Mouse (Mus musculus) kidney, postnatal 0 days (tissue): ENCODE measurements at regions not wholly inside any gene's neighbourhood (a gene's known extent, or its start where the extent isn't known, plus 50 kb on each side); places are given as distances from the start of the nearest gene placed in this dataset.
"Not testable (repeated sequence)": the region's sequence is repeated elsewhere in the genome, so short reads cannot be mapped to it uniquely, and the experiment has no call there.

Source experiments
- ATAC-seq: fragments of 200-750 bp; cut with Nextera tagmentation; replicated peaks from 2 replicates; pipeline ENCODE4 v1.8.0; 2017; ENCODE audit warnings: low read depth, moderate number of reproducible peaks, moderate TSS enrichment, moderate library complexity; ENCODE audit not compliant: low FRiP score
- DNase-seq: peaks from one replicate; pipeline ENCODE4 v3.0.0-alpha.2; 2016; ENCODE audit warnings: low spot score
- H3K27ac ChIP-seq: fragments of 300-500 bp; sonication (generic); 2 replicates; pipeline ENCODE4 v1.5.1; 2014; ENCODE audit warnings: mild to moderate bottlenecking
- H3K27me3 ChIP-seq: fragments of 300-500 bp; sonication (generic); 2 replicates; pipeline ENCODE4 v1.6.1; 2014; ENCODE audit warnings: low read length, mixed read lengths; ENCODE audit not compliant: insufficient read depth
- H3K36me3 ChIP-seq: fragments of 300-500 bp; sonication (generic); 2 replicates; pipeline ENCODE4 v1.6.1; 2014; ENCODE audit warnings: low read length, mixed read lengths; ENCODE audit not compliant: insufficient read depth
- H3K4me1 ChIP-seq: fragments of 300-500 bp; sonication (generic); replicated peaks from 2 replicates; pipeline ENCODE4 v1.6.1; 2014; ENCODE audit warnings: antibody characterized with exemption, low read length, mixed read lengths; ENCODE audit not compliant: insufficient read depth
- H3K4me2 ChIP-seq: fragments of 300-500 bp; sonication (generic); 2 replicates; pipeline ENCODE4 v1.6.1; 2014; ENCODE audit warnings: mild to moderate bottlenecking, low read length, moderate library complexity, mixed read lengths
- H3K4me3 ChIP-seq: fragments of 300-500 bp; sonication (generic); replicated peaks from 2 replicates; pipeline ENCODE4 v1.5.1; 2014; ENCODE audit warnings: low read depth, low read length
- H3K9ac ChIP-seq: fragments of 300-500 bp; sonication (generic); 2 replicates; pipeline ENCODE4 v1.6.1; 2014; ENCODE audit warnings: low read depth, low read length
- H3K9me3 ChIP-seq: fragments of 300-500 bp; sonication (generic); replicated peaks from 2 replicates; pipeline ENCODE4 v1.6.1; 2016; ENCODE audit warnings: low read length, inconsistent platforms, mixed read lengths
- CTCF ChIP-seq: IDR thresholded peaks from 2 replicates; pipeline ENCODE4 v1.5.1; 2016; ENCODE audit warnings: antibody characterized with exemption, low read depth, mild to moderate bottlenecking, moderate library complexity
- WGBS: fragments of 180-500 bp; shearing (Covaris S2); extraction: QIAGEN DNeasy Blood & Tissue Kit; methylation state at CpG from one replicate; pipeline ENCODE4 v1.1.7; 2014; 5-methylcytosine and 5-hydroxymethylcytosine counted together

DNA sequence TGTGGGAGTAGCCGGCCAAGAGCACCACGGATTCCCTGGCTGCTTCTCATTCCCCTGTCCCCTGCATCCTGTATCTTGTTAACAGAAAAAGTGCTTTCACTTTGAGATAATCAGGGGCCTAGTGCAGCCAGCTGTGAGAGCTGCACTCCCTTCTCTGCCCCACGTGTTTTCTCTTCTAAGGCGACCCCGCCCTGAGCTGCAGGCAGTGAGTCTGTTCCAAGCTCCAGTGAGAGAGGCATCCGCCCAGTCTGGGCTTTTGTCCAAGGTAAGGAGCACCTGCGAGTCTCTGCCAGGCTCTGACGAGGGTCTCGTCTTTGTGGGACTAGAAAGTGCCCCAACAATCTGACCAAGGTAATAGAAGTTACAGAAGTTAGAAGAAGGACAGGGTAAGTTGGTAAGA is 141.0 kb upstream of the Zfp746 start:
- H3K4me3 ChIP-seq = no peak overlapping the region
- DNase-seq = peak; percentile 61
- H3K36me3 ChIP-seq = no peaks in the 10 kb centered on the region
- 23% methylated on average over 9 of the region's 9 CpGs for WGBS
- H3K27me3 ChIP-seq = no peaks in the 10 kb centered on the region
- no peak overlapping the region for H3K9ac ChIP-seq
- no peaks in the 10 kb centered on the region for H3K4me1 ChIP-seq
- no peak for TF ChIP-seq CTCF
- no peak overlapping the region for H3K27ac ChIP-seq
- no peaks in the 10 kb centered on the region for H3K9me3 ChIP-seq
- no peak overlapping the region for H3K4me2 ChIP-seq
- no peak for ATAC-seq

- no peaks in the 10 kb centered on the region for H3K27me3 ChIP-seq
- ATAC-seq (no peak), DNase-seq (no peak)
- no peak overlapping the region for H3K9ac ChIP-seq
- no peak overlapping the region for H3K4me3 ChIP-seq
- no peaks in the 10 kb centered on the region for H3K36me3 ChIP-seq
- no peaks in the 10 kb centered on the region for H3K9me3 ChIP-seq
- H3K4me2 ChIP-seq = no peak overlapping the region
- no peak for TF ChIP-seq CTCF
- no peaks in the 10 kb centered on the region for H3K4me1 ChIP-seq
- 90% methylated on average over 4 of the region's 4 CpGs for WGBS
- no peak overlapping the region for H3K27ac ChIP-seq
These were observed 137.8 kb upstream of the Zfp746 start for GRCm38 (mm10) chr6:48224206-48224605.

DNA sequence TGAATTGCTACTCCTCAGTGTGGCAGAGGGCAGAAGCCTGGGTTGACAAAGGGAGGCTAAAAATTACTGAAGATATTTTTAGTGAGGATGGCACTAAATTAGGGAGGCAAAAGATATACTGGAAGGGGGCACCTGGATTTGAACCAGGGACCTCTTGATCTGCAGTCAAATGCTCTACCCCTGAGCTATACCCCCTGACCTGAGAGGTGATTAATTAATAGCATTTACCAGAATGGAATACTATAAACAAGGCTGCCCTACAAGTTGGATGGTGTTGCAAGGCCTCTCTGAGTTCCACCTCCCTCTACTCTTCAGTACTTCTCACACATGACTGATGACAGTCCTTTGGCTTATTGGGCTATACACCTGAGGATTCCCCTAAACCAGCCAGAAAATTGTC is 136.6 kb upstream of the Zfp746 start:
- no peak for ATAC-seq

DNA sequence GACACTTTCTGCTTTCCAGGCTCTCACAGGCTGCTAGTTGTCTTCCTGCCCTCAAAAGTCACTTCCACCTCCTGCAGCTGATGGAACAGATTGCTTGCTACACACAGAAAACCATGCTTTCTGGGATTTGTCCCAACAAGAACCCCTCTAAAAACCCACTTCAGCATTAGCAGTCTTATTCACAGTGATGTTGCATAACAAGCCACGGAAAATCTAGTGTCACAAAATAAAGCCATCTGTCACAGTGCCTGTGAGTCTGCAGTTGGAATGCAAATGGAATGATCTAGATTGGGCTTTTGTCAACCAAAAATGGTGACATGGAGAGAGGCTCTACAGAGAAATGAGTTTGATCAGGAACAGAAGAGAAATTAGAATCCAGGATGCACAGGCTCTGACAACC is 135.4 kb upstream of the Zfp746 start:
- not testable (repeated sequence) for DNase-seq
- WGBS = 63% methylated on average over 1 of the region's 1 CpGs

More for the DNA sequence above, 136.6 kb upstream of the Zfp746 start:
- Histone ChIP-seq H3K9ac (no peak overlapping the region), H3K4me1 (no peaks in the 10 kb centered on the region), H3K36me3 (no peaks in the 10 kb centered on the region), H3K27me3 (no peaks in the 10 kb centered on the region), H3K4me3 (no peak overlapping the region), H3K27ac (no peak overlapping the region), H3K4me2 (no peak overlapping the region), H3K9me3 (no peaks in the 10 kb centered on the region)
- TF ChIP-seq CTCF = no peak
- DNase-seq = no peak

DNA sequence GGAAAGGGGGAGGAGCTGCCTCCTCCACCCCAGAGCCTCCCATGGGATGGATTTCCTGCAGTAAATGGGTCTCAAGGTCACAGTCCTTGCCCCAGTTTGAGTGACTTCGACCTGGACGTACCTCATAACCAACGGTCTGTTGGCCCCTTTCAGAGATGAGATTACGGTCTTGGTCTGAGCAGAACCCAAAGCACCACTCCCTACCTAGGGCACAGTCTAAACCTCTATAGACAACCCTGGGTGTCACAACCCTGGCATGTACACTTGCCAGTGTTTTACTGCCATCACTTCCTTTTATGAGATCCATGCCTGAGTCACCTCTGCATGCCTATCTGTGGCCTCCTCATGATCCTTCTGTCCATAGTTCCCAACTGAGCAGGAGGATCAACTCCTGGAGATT is 128.8 kb upstream of the Zfp746 start:
- no peak for TF ChIP-seq CTCF
- WGBS = 71% methylated on average over 4 of the region's 4 CpGs
- H3K4me2 ChIP-seq = no peak overlapping the region

More for the DNA sequence above, 135.4 kb upstream of the Zfp746 start:
- H3K4me1 ChIP-seq, H3K27me3 ChIP-seq, H3K36me3 ChIP-seq, H3K27ac ChIP-seq, ATAC-seq, H3K9me3 ChIP-seq, H3K4me2 ChIP-seq, H3K4me3 ChIP-seq, H3K9ac ChIP-seq: not testable (repeated sequence)

GRCm38 (mm10) chr6:48209739-48210138 is 123.3 kb upstream of the Zfp746 start:
- Histone ChIP-seq H3K27me3 (no peaks in the 10 kb centered on the region), H3K4me1 (no peaks in the 10 kb centered on the region), H3K27ac (no peak overlapping the region), H3K9ac (no peak overlapping the region), H3K9me3 (no peaks in the 10 kb centered on the region), H3K4me3 (no peak overlapping the region), H3K36me3 (no peaks in the 10 kb centered on the region), H3K4me2 (no peak overlapping the region)
- WGBS = 96% methylated on average over 2 of the region's 2 CpGs
- DNase-seq (no peak), ATAC-seq (no peak)
- TF ChIP-seq CTCF = no peak

More for the DNA sequence above, 128.8 kb upstream of the Zfp746 start:
- H3K27ac ChIP-seq = no peak overlapping the region
- DNase-seq (no peak), ATAC-seq (no peak)
- no peak overlapping the region for H3K9ac ChIP-seq
- H3K4me3 ChIP-seq = no peak overlapping the region
- H3K36me3 ChIP-seq = no peaks in the 10 kb centered on the region
- no peaks in the 10 kb centered on the region for H3K4me1 ChIP-seq
- H3K27me3 ChIP-seq = no peaks in the 10 kb centered on the region
- H3K9me3 ChIP-seq = no peaks in the 10 kb centered on the region

DNA sequence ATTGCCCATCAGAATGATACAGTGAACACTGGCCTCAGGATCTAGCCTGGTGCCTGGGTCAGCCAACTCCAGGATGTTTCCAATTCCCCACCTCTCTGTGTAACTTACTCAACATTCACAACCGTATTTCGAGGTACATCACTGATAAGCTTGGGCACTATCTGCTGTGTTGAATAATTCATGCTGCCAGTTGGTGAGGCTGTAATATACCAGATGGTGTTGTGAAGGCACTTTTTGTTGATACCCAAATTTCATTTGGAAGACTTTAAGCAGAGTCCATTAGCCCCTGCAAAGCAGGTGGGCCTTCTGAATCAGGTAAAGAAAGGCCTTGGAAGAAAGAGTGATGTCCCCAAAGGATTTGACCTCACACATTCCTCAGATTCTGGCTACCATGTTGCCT is 122.7 kb upstream of the Zfp746 start:
- WGBS = 90% methylated on average over 2 of the region's 2 CpGs
- TF ChIP-seq CTCF = no peak
- no peak for DNase-seq
- Histone ChIP-seq H3K4me3 (no peak overlapping the region), H3K27me3 (no peaks in the 10 kb centered on the region), H3K4me1 (no peaks in the 10 kb centered on the region), H3K9me3 (no peaks in the 10 kb centered on the region), H3K9ac (no peak overlapping the region), H3K36me3 (no peaks in the 10 kb centered on the region), H3K4me2 (no peak overlapping the region), H3K27ac (no peak overlapping the region)
- no peak for ATAC-seq
